Mouse (Mus musculus) heart, embryonic 11.5 days (tissue): Measurements from ENCODE around the gene Hoxa7. TPM values are rescaled to one million over a fixed set of nuclear protein-coding genes. Genes with fewer than 3 reads are reported as not detected.
A peak's percentile ranks its signal among the peaks of the same experiment; 100 is the strongest.

ENCODE experiments used
- ATAC-seq: fragments of 200-750 bp; cut with Nextera tagmentation; replicated peaks from 2 replicates; pipeline ENCODE4 v1.8.0; 2017; ENCODE audit warnings: moderate library complexity; ENCODE audit not compliant: insufficient number of reproducible peaks, low FRiP score, low TSS enrichment
- H3K27ac ChIP-seq: fragments of 300-500 bp; sonication (generic); 2 replicates; pipeline ENCODE4 v1.5.1; 2014; ENCODE audit warnings: mild to moderate bottlenecking, low read depth, low read length
- H3K27me3 ChIP-seq: fragments of 300-500 bp; sonication (generic); 2 replicates; pipeline ENCODE4 v1.6.1; 2014; ENCODE audit warnings: mild to moderate bottlenecking, low read length, mixed read lengths; ENCODE audit not compliant: control insufficient read depth, insufficient read depth
- H3K36me3 ChIP-seq: fragments of 300-500 bp; sonication (generic); 2 replicates; pipeline ENCODE4 v1.6.1; 2014; ENCODE audit warnings: mild to moderate bottlenecking, low read length, moderate library complexity, mixed read lengths; ENCODE audit not compliant: control insufficient read depth, insufficient read depth
- H3K4me1 ChIP-seq: fragments of 300-500 bp; sonication (generic); 2 replicates; pipeline ENCODE4 v1.6.1; 2014; ENCODE audit warnings: low read length; ENCODE audit not compliant: control insufficient read depth, insufficient read depth
- H3K4me2 ChIP-seq: fragments of 300-500 bp; sonication (generic); 2 replicates; pipeline ENCODE4 v1.6.1; 2014; ENCODE audit warnings: mild to moderate bottlenecking, moderate library complexity
- H3K4me3 ChIP-seq: fragments of 300-500 bp; sonication (generic); 2 replicates; pipeline ENCODE4 v1.5.1; 2014; ENCODE audit warnings: low read depth, low read length
- H3K9ac ChIP-seq: fragments of 300-500 bp; sonication (generic); 2 replicates; pipeline ENCODE4 v1.6.1; 2014; ENCODE audit warnings: mild to moderate bottlenecking, low read depth, low read length, moderate library complexity
- H3K9me3 ChIP-seq: fragments of 300-500 bp; sonication (generic); replicated peaks from 2 replicates; pipeline ENCODE4 v1.6.1; 2016; ENCODE audit warnings: low read length; ENCODE audit not compliant: control insufficient read depth
- WGBS: fragments of 180-500 bp; shearing (Covaris S2); extraction: QIAGEN DNeasy Blood & Tissue Kit; methylation state at CpG from one replicate; pipeline ENCODE4 v1.1.7; 2014; ENCODE audit not compliant: insufficient replicate concordance; 5-methylcytosine and 5-hydroxymethylcytosine counted together
- microRNA counts: library from miRNA; unstranded; fragments of <30 nt; microRNA quantifications from one replicate; lab custom pipeline; 2015
- microRNA-seq: library from miRNA; unstranded; fragments of <30 nt; microRNA quantifications from one replicate; pipeline ENCODE4, GENCODE M21; 2016; ENCODE audit warnings: borderline number of aligned reads
- polyA plus RNA-seq: library from polyadenylated mRNA; unstranded; fragments of >200 nt; fragmentation: Nextera tagmentation; extraction: Ambion mirVana; gene quantifications from 2 replicates; pipeline ENCODE4 v1.2.1, GENCODE M21; 2014

Gene Hoxa7
- polyA plus RNA-seq, 1 experiment from 2014 or later: 0.49 TPM

DNA sequence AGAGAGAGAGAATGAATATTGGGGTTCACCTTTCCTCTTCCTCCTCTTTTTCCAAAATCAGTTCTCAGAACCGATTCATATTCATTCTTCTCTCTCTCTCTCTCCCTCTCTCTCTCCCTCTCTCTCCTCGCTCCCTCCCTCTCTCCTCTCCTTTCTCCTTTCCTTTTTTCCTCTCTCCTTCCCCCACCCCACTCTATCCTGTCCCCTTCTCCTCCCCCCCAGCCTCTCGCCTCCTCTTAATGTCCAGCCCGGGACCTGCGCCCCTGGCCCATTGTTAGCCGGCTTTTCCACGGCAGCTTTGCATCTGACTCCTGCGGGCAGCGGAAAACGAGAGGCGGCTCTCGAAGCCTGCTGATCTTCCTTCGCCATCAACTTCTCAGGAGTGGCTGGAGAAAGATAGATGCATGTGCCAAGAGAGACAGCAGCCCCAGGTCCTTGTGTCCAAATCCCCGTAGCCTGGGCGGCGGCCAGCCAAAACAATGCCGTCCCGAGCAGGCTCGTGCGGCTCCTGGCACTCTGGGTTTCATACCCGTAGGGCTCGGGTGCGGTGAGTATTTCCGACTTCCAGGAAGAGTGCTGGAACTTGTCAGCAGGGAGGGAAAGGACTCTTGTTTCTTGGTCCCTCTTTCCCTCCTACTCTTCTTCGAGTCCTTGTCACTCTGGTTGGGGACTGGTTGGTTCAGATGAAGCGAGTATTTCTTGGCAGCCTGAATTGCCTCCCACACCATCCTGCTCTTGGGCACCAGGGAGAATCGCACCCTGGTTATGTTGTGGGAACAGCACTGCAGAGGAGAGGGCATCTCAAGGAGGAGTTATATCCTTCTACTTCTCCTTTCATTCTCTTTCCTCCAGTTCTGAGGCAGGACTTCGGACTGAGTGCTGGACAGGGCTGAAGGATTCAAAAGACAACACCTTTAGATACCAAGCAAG is 55.9 kb downstream of the Hoxa7 start:
- Histone ChIP-seq H3K4me3 (peak overlapping the region; percentile 25), H3K27ac (peak overlapping the region; percentile 37; the same call in 1 of the 2 replicates), H3K9ac (peak overlapping the region; percentile 29; the same call in 1 of the 2 replicates), H3K4me2 (peak overlapping the region; percentile 49), H3K9me3 (no peaks in the 10 kb centered on the region), H3K27me3 (peaks cover 89% of the 10 kb centered on the region), H3K4me1 (peaks cover 8% of the 10 kb centered on the region), H3K36me3 (no peaks in the 10 kb centered on the region)
- 2% methylated on average over 28 of the region's 28 CpGs for WGBS
- ATAC-seq: no peak

DNA sequence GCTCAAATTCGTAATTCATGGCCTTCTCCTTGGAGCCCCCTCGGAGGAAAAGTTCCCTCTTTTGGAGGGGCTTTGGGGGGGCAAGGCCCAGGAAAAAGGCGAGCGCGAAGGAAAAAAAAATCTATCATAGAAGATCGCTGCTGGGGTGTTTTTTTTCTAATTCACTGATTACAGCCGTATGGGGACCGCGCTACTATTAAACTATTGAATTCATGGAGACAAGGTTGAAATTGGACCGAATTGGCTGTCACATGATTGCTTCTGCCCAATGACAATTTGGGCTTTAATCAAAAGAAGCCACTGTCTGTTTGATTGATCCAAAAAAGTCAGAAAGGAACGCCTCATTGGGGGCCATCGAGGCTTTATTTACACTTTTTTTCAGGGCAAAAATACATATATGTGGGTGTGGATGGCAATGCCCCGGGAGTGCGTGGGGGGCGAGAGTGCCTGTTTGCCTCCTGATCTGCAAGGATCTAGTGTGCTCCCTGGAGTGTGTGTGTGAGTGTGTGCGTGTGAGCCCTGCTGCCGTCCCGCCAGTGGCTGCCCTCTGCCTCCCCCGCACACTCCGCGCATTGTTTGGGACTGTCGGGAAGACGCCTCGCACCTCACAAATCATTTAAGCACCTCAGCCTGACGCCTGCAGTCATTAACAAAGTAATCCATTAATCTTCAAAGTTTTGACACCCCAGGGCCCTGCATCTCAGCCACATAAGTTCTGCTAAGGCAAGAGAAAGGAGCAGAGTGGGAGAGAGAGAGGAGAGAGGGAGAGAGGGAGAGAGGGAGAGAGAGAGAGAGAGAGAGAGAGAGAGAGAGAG is 56.8 kb downstream of the Hoxa7 start, which contains the start of gene Hoxa2:
TSS of gene Hoxa2 (minus strand) at position 206 of the 815 bp plus-strand sequence.
- peaks cover 89% of the 10 kb centered on the region for H3K27me3 ChIP-seq

More for the DNA sequence above, 56.8 kb downstream of the Hoxa7 start, which contains the start of gene Hoxa2:
- Histone ChIP-seq H3K36me3 (no peaks in the 10 kb centered on the region), H3K9me3 (no peaks in the 10 kb centered on the region), H3K4me2 (peak within 1 kb of the TSS; percentile 49), H3K4me3 (peak within 1 kb of the TSS; percentile 32), H3K9ac (peak within 1 kb of the TSS; percentile 58), H3K27ac (peak within 1 kb of the TSS; percentile 37), H3K4me1 (peaks cover under 1% of the 10 kb centered on the region; the same call in 1 of the 2 replicates)
- no peak for ATAC-seq
- WGBS: under 1% methylated on average over 25 of the region's 25 CpGs

MicroRNAs within 50 kb of the gene (microRNA counts, 519-probe panel; counts per million panel counts)
- 32.2 counts per million for microRNA mmu-miR-196b (lab: Ali Mortazavi, UCI)

Small RNA genes within 50 kb of the gene (microRNA-seq; reads per million reads assigned to microRNA genes)
- gene Mir196b: 389 reads per million, percentile 78 among the genes with 10 or more reads in this experiment

Other genes starting within 250 kb of the Hoxa7 start
- gene Skap2, start 209.3 kb downstream of the Hoxa7 start, polyA plus RNA-seq: 16.1 and 16.9 TPM in 2 replicates
- gene Hoxa1, start 63.5 kb downstream of the Hoxa7 start, polyA plus RNA-seq: 1.2 TPM in 2 replicates
- 3.5 and 3.6 TPM in 2 replicates for gene Hoxa2, start 57.0 kb downstream of the Hoxa7 start, polyA plus RNA-seq
- 0.45 and 0.57 TPM in 2 replicates for gene 5730596B20Rik, start 44.4 kb downstream of the Hoxa7 start, polyA plus RNA-seq
- gene Hoxa4, start 30.1 kb downstream of the Hoxa7 start, polyA plus RNA-seq: 0.68 and 1.4 TPM in 2 replicates
- gene Hoxa5, start 17.3 kb downstream of the Hoxa7 start, polyA plus RNA-seq: 2.4 and 2.6 TPM in 2 replicates
- gene Hoxa6, start 13.1 kb downstream of the Hoxa7 start, polyA plus RNA-seq: not detected in 2 replicates
- 1.5 and 2.2 TPM in 2 replicates for gene Hoxa3, start 8.5 kb downstream of the Hoxa7 start, polyA plus RNA-seq
- gene Gm28308, start 8.5 kb downstream of the Hoxa7 start, polyA plus RNA-seq: not detected in 2 replicates
- 0.13 and 0.29 TPM in 2 replicates for gene Hoxa9, start 9.2 kb upstream of the Hoxa7 start, polyA plus RNA-seq
- gene Hoxa10, start 19.0 kb upstream of the Hoxa7 start, polyA plus RNA-seq: 0.20 and 0.97 TPM in 2 replicates
- gene Hoxa11, start 24.0 kb upstream of the Hoxa7 start, polyA plus RNA-seq: not detected in 2 replicates
- 0.20 TPM in 1 of 2 replicates, not detected in the other for gene Hoxa13, start 39.0 kb upstream of the Hoxa7 start, polyA plus RNA-seq
- not detected in 2 replicates for gene Evx1, start 91.6 kb upstream of the Hoxa7 start, polyA plus RNA-seq